Mouse (Mus musculus) hindbrain, embryonic 11.5 days (tissue): ENCODE measurements around the gene Skil. TPM values are rescaled to one million over a fixed set of nuclear protein-coding genes. Genes with fewer than 3 reads are reported as not detected.

Experiments
- ATAC-seq: fragments of 200-750 bp; cut with Nextera tagmentation; 2 replicates; pipeline ENCODE4 v1.8.0; 2017; ENCODE audit warnings: mild to moderate bottlenecking, moderate TSS enrichment, moderate library complexity; ENCODE audit not compliant: low FRiP score
- DNase-seq: peaks from one replicate; pipeline ENCODE4 v3.0.0-alpha.2; 2015; ENCODE audit warnings: low spot score
- H3K27ac ChIP-seq: fragments of 300-500 bp; sonication (generic); 2 replicates; pipeline ENCODE4 v1.5.1; 2014; ENCODE audit warnings: mild to moderate bottlenecking, low read depth, low read length
- H3K27me3 ChIP-seq: fragments of 300-500 bp; sonication (generic); 2 replicates; pipeline ENCODE4 v1.6.1; 2014; ENCODE audit warnings: mild to moderate bottlenecking, low read length, moderate library complexity, mixed read lengths; ENCODE audit not compliant: control insufficient read depth, insufficient read depth
- H3K36me3 ChIP-seq: fragments of 300-500 bp; sonication (generic); 2 replicates; pipeline ENCODE4 v1.6.1; 2014; ENCODE audit warnings: mild to moderate bottlenecking, low read length, moderate library complexity, mixed read lengths; ENCODE audit not compliant: control insufficient read depth, insufficient read depth
- H3K4me1 ChIP-seq: fragments of 300-500 bp; sonication (generic); replicated peaks from 2 replicates; pipeline ENCODE4 v1.6.1; 2014; ENCODE audit warnings: low read length, mixed read lengths; ENCODE audit not compliant: control insufficient read depth, insufficient read depth
- H3K4me2 ChIP-seq: fragments of 300-500 bp; sonication (generic); replicated peaks from 2 replicates; pipeline ENCODE4 v1.6.1; 2014; ENCODE audit warnings: mild to moderate bottlenecking, low read depth, low read length
- H3K4me3 ChIP-seq: fragments of 300-500 bp; sonication (generic); 2 replicates; pipeline ENCODE4 v1.5.1; 2014; ENCODE audit warnings: low read depth, low read length
- H3K9ac ChIP-seq: fragments of 300-500 bp; sonication (generic); 2 replicates; pipeline ENCODE4 v1.6.1; 2014; ENCODE audit warnings: low read depth, low read length
- H3K9me3 ChIP-seq: fragments of 300-500 bp; sonication (generic); 2 replicates; pipeline ENCODE4 v1.6.1; 2016; ENCODE audit warnings: low read length; ENCODE audit not compliant: control insufficient read depth
- WGBS: fragments of 180-500 bp; shearing (Covaris S2); extraction: QIAGEN DNeasy Blood & Tissue Kit; methylation state at CpG from one replicate; pipeline ENCODE4 v1.1.7; 2014; 5-methylcytosine and 5-hydroxymethylcytosine counted together
- polyA plus RNA-seq: library from polyadenylated mRNA; unstranded; fragments of >200 nt; fragmentation: Nextera tagmentation; extraction: Ambion mirVana; gene quantifications from 2 replicates; pipeline ENCODE4 v1.2.1, GENCODE M21; 2014

The Skil gene
- polyA plus RNA-seq, 1 experiment from 2014 or later = 71.1 TPM

DNA sequence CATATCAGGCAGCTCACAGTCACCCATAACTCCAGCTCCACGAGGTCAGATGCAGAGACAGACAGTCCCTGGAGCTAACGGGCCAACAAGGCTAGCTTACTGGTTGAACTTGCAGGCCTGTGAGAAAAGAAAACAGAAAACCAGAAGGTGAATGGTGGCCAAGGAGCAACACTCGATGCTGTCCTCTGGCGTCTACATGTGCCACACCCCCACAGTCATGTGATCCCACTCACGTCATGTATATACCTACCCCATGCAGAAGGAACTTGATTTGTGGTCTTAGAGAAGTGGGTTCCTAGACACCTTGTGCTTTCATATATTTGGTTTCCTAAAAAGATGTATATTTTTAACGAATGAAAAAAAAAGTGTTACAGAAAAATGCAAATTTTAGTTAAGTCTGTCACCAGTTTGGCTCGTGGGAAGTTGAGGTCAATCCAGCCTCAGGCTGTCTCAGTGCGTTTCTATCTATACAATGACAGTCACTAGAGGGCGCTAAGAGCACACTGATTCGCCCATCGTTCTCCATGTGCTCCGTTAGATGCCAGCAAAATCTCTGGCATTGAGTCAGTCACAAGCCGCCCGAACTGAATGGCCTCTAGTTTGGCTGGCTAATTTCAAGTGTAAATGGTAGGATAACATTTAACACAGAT lies 50.9 kb downstream of the Skil start:
- peak; percentile 88 for DNase-seq
- no peak overlapping the region for H3K4me2 ChIP-seq
- 15% methylated on average over 14 of the region's 14 CpGs for whole genome bisulfite sequencing

GRCm38 (mm10) chr3:31148595-31148994 lies 53.7 kb downstream of the Skil start:
- H3K9me3 ChIP-seq = no peaks in the 10 kb centered on the region
- no peak overlapping the region for H3K4me2 ChIP-seq
- no peak for ATAC-seq
- no peak overlapping the region for H3K9ac ChIP-seq
- no peak for DNase-seq
- H3K36me3 ChIP-seq = no peaks in the 10 kb centered on the region
- no peak overlapping the region for H3K4me3 ChIP-seq
- H3K27ac ChIP-seq = no peak overlapping the region
- 0 out of 2 replicates have a peak, but pooled peaks cover 2% of the 10 kb centered on the region for H3K4me1 ChIP-seq
- WGBS = 87% methylated on average over 7 of the region's 7 CpGs
- H3K27me3 ChIP-seq = peaks cover 4% of the 10 kb centered on the region; the same call in 1 of the 2 replicates

More for the DNA sequence above, 50.9 kb downstream of the Skil start:
- H3K4me3 ChIP-seq = no peak overlapping the region
- H3K9ac ChIP-seq = no peak overlapping the region
- H3K9me3 ChIP-seq = no peaks in the 10 kb centered on the region
- H3K4me1 ChIP-seq = 0 out of 2 replicates have a peak, but pooled peaks cover 2% of the 10 kb centered on the region
- H3K27ac ChIP-seq = no peak overlapping the region
- ATAC-seq = peak; percentile 76; the same call in 1 of the 2 replicates
- no peaks in the 10 kb centered on the region for H3K36me3 ChIP-seq
- peaks cover 4% of the 10 kb centered on the region; the same call in 1 of the 2 replicates for H3K27me3 ChIP-seq

- under 1% methylated on average over 33 of the region's 33 CpGs for WGBS
Observed at GRCm38 (mm10) chr3:31149706-31150105, 54.8 kb downstream of the Skil start, which contains the start of gene Cldn11. Gene Cldn11 (plus strand): TSS chr3:31149920.

DNA sequence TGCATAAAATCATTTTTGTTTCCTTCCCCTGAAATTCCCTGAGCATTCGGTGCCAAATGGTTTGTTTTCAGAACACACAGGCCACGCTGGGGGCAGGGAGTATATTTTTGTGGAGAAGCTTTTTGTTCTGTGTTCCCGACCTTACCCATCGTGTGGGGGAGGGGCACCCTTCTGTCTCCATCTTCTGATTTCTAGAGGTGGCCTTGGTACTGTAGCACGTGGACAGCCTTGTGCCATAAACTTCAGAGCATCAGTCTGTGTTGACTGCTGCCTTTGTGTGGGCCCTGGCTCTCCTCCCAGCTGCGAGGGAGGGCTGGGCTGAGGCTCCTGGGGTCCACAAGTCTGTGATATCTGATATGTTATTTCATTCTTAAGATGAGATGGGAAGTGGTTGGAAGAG lies 57.2 kb downstream of the Skil start:
- peaks cover 4% of the 10 kb centered on the region; the same call in 1 of the 2 replicates for H3K27me3 ChIP-seq
- H3K4me1 ChIP-seq = 0 out of 2 replicates have a peak, but pooled peaks cover 2% of the 10 kb centered on the region
- H3K4me2 ChIP-seq = no peak overlapping the region
- ATAC-seq (no peak), DNase-seq (no peak)
- H3K27ac ChIP-seq = no peak overlapping the region
- no peaks in the 10 kb centered on the region for H3K9me3 ChIP-seq
- no peak overlapping the region for H3K9ac ChIP-seq
- H3K36me3 ChIP-seq = no peaks in the 10 kb centered on the region
- no peak overlapping the region for H3K4me3 ChIP-seq
- 68% methylated on average over 6 of the region's 6 CpGs for WGBS

More at GRCm38 (mm10) chr3:31149706-31150105, 54.8 kb downstream of the Skil start, which contains the start of gene Cldn11:
- DNase-seq (peak; percentile 76), ATAC-seq (peak; percentile 90)
- Histone ChIP-seq H3K4me1 (0 out of 2 replicates have a peak, but pooled peaks cover 2% of the 10 kb centered on the region), H3K9me3 (no peaks in the 10 kb centered on the region), H3K9ac (peak within 1 kb of the TSS; percentile 29; the same call in 1 of the 2 replicates), H3K4me3 (peak within 1 kb of the TSS; percentile 35), H3K27me3 (peaks cover 4% of the 10 kb centered on the region; the same call in 1 of the 2 replicates), H3K27ac (no peak within 1 kb of the TSS), H3K36me3 (no peaks in the 10 kb centered on the region), H3K4me2 (peak within 1 kb of the TSS; percentile 88)

DNA sequence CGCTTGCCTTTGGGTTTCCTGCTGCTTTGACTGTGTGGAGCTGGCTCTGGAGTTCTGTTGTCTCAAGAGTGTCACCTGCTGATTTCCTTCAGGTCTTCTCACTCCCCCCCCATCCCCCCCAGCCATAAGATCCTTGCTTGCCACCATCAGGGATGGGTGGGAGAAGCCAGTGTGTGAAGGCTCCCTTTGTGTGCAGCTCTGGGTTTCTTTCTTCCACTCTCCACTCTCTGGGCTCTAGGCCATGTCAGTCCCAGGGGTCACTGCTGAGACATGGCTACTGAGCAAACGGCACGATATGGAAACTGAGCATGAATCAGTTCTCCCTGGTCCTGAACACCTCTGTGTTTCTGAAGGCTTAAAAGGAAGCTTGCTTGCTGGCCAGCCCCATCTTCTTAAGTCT lies 61.3 kb downstream of the Skil start:
- 63% methylated on average over 3 of the region's 3 CpGs for WGBS
- H3K36me3 ChIP-seq = no peaks in the 10 kb centered on the region

DNA sequence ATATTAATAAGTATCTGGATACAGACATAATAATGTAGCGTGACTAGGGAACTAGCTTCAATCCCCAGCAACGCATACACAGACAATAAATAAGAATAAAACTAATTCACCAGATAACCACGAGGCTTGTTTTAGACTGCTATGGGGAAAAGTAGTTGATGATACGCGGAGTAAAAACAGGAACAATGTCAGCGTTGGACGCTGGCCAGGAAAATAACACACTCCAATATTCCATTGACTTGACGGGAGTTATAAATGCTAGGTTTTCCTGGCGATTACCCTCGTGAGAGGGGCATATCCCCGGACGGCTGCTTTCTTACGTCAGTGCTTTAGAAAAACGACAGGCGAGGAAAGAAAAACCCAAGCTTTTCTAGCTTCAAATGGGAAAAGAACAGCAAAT lies 62.9 kb downstream of the Skil start:
- Histone ChIP-seq H3K4me3 (no peak overlapping the region), H3K27me3 (no peaks in the 10 kb centered on the region), H3K9me3 (no peaks in the 10 kb centered on the region), H3K9ac (no peak overlapping the region), H3K36me3 (no peaks in the 10 kb centered on the region), H3K4me1 (no peaks in the 10 kb centered on the region), H3K4me2 (no peak overlapping the region), H3K27ac (no peak overlapping the region)
- WGBS = 89% methylated on average over 15 of the region's 15 CpGs
- no peak for DNase-seq
- ATAC-seq = no peak

More for the DNA sequence above, 61.3 kb downstream of the Skil start:
- no peak overlapping the region for H3K27ac ChIP-seq
- no peak overlapping the region for H3K4me3 ChIP-seq
- no peak for DNase-seq
- H3K9me3 ChIP-seq = no peaks in the 10 kb centered on the region
- ATAC-seq = no peak
- no peak overlapping the region for H3K4me2 ChIP-seq
- no peaks in the 10 kb centered on the region for H3K27me3 ChIP-seq
- H3K9ac ChIP-seq = no peak overlapping the region
- H3K4me1 ChIP-seq = no peaks in the 10 kb centered on the region

- H3K4me1 ChIP-seq = no peaks in the 10 kb centered on the region
- H3K4me3 ChIP-seq = no peak overlapping the region
- no peak overlapping the region for H3K9ac ChIP-seq
- no peaks in the 10 kb centered on the region for H3K9me3 ChIP-seq
- no peak for ATAC-seq
- H3K36me3 ChIP-seq = no peaks in the 10 kb centered on the region
- 80% methylated on average over 10 of the region's 10 CpGs for WGBS
- H3K27me3 ChIP-seq = no peaks in the 10 kb centered on the region
- H3K4me2 ChIP-seq = no peak overlapping the region
- no peak for DNase-seq
- no peak overlapping the region for H3K27ac ChIP-seq
Observed at GRCm38 (mm10) chr3:31160046-31160445, 65.2 kb downstream of the Skil start.

DNA sequence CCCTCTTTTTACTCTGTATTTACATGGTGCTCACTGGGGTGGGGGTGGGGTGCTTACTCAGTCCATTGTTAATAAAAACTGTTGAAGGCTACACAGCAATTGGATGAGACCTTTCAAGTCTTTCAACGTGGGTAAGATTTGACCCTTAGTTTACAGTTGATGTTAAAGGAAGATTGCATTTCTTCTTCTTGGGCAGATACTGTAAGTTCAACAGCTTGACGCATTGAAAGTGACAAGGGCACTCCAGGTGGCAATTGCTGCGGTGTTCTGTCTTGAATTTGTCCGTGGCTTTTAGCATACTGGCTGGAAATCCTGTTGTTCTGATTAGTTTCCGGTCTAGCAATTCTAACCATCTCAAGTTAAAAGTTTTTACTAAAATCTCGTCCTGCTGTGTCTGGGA lies 66.5 kb downstream of the Skil start:
- ATAC-seq = no peak

GRCm38 (mm10) chr3:31162860-31163259 lies 68.0 kb downstream of the Skil start:
- peaks cover 2% of the 10 kb centered on the region; the same call in 1 of the 2 replicates for H3K4me1 ChIP-seq
- DNase-seq (no peak), ATAC-seq (no peak)
- no peaks in the 10 kb centered on the region for H3K27me3 ChIP-seq
- H3K4me3 ChIP-seq = no peak overlapping the region
- H3K27ac ChIP-seq = no peak overlapping the region
- H3K9ac ChIP-seq = no peak overlapping the region
- 92% methylated on average over 14 of the region's 14 CpGs for WGBS
- no peak overlapping the region for H3K4me2 ChIP-seq
- no peaks in the 10 kb centered on the region for H3K9me3 ChIP-seq
- H3K36me3 ChIP-seq = no peaks in the 10 kb centered on the region

More for the DNA sequence above, 66.5 kb downstream of the Skil start:
- no peak for DNase-seq
- Histone ChIP-seq H3K27me3 (no peaks in the 10 kb centered on the region), H3K4me2 (no peak overlapping the region), H3K4me3 (no peak overlapping the region), H3K27ac (no peak overlapping the region), H3K9ac (no peak overlapping the region), H3K4me1 (peaks cover 2% of the 10 kb centered on the region; the same call in 1 of the 2 replicates), H3K36me3 (no peaks in the 10 kb centered on the region), H3K9me3 (no peaks in the 10 kb centered on the region)
- WGBS = 26% methylated on average over 6 of the region's 6 CpGs
